Mouse (Mus musculus): ENCODE measurements around the gene Grik4.
"Not testable (repeated sequence)": the region's sequence is repeated elsewhere in the genome, so short reads cannot be mapped to it uniquely, and the experiment has no call there.

The Grik4 gene

GRCm38 (mm10) chr9:42943781-42944535 is at the start of gene Grik4:
TSS of gene Grik4 (minus strand) at chr9:42944493.
- peak; percentile 62 for DNase-seq

- DNase-seq, result no peak
Measured at GRCm38 (mm10) chr9:42993659-42994058, 49.4 kb upstream of the Grik4 start.

GRCm38 (mm10) chr9:42987988-42988387 is 43.7 kb upstream of the Grik4 start:
- no peak for DNase-seq

- DNase-seq, result no peak
Measured at GRCm38 (mm10) chr9:42968894-42969521, 24.7 kb upstream of the Grik4 start.

- DNase-seq, result no peak
Measured at GRCm38 (mm10) chr9:42967731-42968130, 23.4 kb upstream of the Grik4 start.

- not testable (repeated sequence) for DNase-seq
Measured at GRCm38 (mm10) chr9:42964809-42965208, 20.5 kb upstream of the Grik4 start.

- DNase-seq, result no peak
Measured at GRCm38 (mm10) chr9:42964366-42964765, 20.1 kb upstream of the Grik4 start.

GRCm38 (mm10) chr9:42962506-42962905 is 18.2 kb upstream of the Grik4 start:
- no peak for DNase-seq

- DNase-seq, result peak; percentile 25
Measured at GRCm38 (mm10) chr9:42958401-42958800, 14.1 kb upstream of the Grik4 start.

GRCm38 (mm10) chr9:42948381-42948780 is 4.1 kb upstream of the Grik4 start:
- no peak for DNase-seq

GRCm38 (mm10) chr9:42945174-42945573 is 881 bp upstream of the Grik4 start:
- DNase-seq, result no peak

GRCm38 (mm10) chr9:42944536-42945006 is 278 bp upstream of the Grik4 start:
- DNase-seq, result peak; percentile 93

- DNase-seq, result peak; percentile 49
Measured at GRCm38 (mm10) chr9:42943057-42943529, 1.2 kb downstream of the Grik4 start.

GRCm38 (mm10) chr9:42942148-42942547 is 2.1 kb downstream of the Grik4 start:
- no peak for DNase-seq

- no peak for DNase-seq
Measured at GRCm38 (mm10) chr9:42932146-42932545, 12.1 kb downstream of the Grik4 start.

GRCm38 (mm10) chr9:42927498-42927897 is 16.8 kb downstream of the Grik4 start:
- DNase-seq, result peak; percentile 60

- DNase-seq, result no peak
Measured at GRCm38 (mm10) chr9:42926564-42926963, 17.7 kb downstream of the Grik4 start.

GRCm38 (mm10) chr9:42921830-42922229 is 22.5 kb downstream of the Grik4 start:
- DNase-seq, result no peak

- peak; percentile 55 for DNase-seq
Measured at GRCm38 (mm10) chr9:42920190-42920589, 24.1 kb downstream of the Grik4 start.

GRCm38 (mm10) chr9:42917911-42918310 is 26.4 kb downstream of the Grik4 start:
- no peak for DNase-seq

- DNase-seq, result peak; percentile 46
Measured at GRCm38 (mm10) chr9:42913201-42913600, 31.1 kb downstream of the Grik4 start.

GRCm38 (mm10) chr9:42908657-42909313 is 35.5 kb downstream of the Grik4 start:
- DNase-seq, result peak; percentile 74

GRCm38 (mm10) chr9:42906995-42907394 is 37.3 kb downstream of the Grik4 start:
- DNase-seq, result no peak
